Mouse (Mus musculus): ENCODE measurements around the gene Sesn3. TPM values are rescaled to one million over a fixed set of nuclear protein-coding genes. Genes with fewer than 3 reads are reported as not detected.
A peak's percentile ranks its signal among the peaks of the same experiment; 100 is the strongest.

Gene Sesn3
- total RNA-seq, 2 experiments from 2014 or later: 16.6 to 27.7 TPM

GRCm38 (mm10) chr9:14262568-14262972, 12.3 kb upstream of the Sesn3 start:
- intact Hi-C loops (cut with DNase I): no loop called here
- H3K27ac ChIP-seq: no peak overlapping the region
- TF ChIP-seq CTCF (IDR thresholded peaks at IDR 0.05): no peak
- no peak for DNase-seq
- H3K4me3 ChIP-seq: no peak overlapping the region

DNA sequence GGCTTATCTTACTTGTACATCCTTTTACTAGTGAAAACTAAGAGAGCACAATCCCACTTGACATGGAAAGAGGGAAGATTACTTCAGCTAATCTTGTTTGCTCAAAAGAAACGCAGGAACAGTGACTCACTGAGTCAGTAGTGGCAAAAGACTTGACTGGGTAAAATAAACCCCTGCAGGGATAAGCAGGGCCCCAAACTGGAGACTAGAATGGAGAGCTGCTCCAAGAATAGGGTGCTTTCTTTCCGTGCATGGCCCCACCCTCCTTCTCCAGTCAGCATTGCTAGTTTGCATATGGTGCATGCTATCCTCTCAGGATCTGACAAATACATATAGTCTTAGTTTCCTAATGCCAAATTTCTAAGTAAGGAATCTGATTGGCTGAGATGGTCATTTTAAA, 8.4 kb upstream of the Sesn3 start:
- Histone ChIP-seq H3K4me3 (no peak overlapping the region), H3K27ac (no peak overlapping the region)
- intact Hi-C loops (cut with DNase I): no loop called here
- TF ChIP-seq CTCF (IDR thresholded peaks at IDR 0.05): no peak
- no peak for DNase-seq

DNA sequence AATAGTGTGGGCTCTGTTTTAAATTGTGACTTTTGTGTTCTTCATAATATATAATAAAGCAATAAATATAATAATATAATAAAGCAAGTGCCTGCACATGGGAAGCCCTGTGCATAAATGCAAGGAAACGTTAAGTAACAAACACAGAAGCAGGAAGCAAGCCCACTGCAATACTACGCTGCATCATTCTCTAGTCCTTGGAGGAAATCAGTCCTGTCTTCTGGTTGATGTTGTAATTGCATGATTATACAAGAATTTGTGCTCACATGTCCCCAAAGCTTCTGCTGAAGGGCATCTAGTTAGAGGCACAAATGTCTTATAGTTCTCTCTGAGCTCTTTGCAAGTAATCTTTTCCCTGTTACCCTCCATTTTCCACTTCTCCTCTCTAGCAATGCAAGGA, 6.3 kb upstream of the Sesn3 start:
- no peak overlapping the region for H3K27ac ChIP-seq
- DNase-seq: no peak
- intact Hi-C loops (cut with DNase I): no loop called here
- TF ChIP-seq CTCF (IDR thresholded peaks at IDR 0.05): no peak
- no peak overlapping the region for H3K4me3 ChIP-seq

GRCm38 (mm10) chr9:14272921-14273320, 1.9 kb upstream of the Sesn3 start:
- DNase-seq: no peak
- no peak overlapping the region for H3K27ac ChIP-seq
- intact Hi-C loops (cut with DNase I): loop anchor here (10.0 kb wide), 2 partner anchors 98 to 208 kb away; no protein-coding TSS in a partner anchor
- no peak overlapping the region for H3K4me3 ChIP-seq
- TF ChIP-seq CTCF (IDR thresholded peaks at IDR 0.05): no peak

DNA sequence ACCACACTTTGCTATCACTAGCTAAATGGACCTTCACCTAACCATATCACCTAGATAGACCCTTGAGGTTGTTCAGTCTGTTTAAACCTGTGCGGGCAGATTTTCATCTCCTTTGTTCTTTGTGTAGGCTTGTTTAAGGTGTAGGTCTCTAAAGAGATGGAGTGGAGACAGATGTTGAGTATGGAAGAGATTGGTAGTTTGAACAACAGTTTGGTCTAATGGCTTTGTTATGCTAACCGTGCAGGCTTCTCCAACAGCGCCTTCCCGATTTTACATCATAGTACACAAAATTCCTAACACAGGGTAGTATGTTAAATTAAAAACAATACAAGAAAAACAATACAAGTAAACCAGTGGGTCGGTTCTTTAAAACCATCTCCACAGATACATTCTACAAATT, 281 bp upstream of the Sesn3 start:
- Histone ChIP-seq H3K4me3 (peak overlapping the region; percentile 96), H3K27ac (peak overlapping the region; percentile 93)
- intact Hi-C loops (cut with DNase I): loop anchor here (10.0 kb wide), 2 partner anchors 100 to 210 kb away; no protein-coding TSS in a partner anchor
- DNase-seq: no peak
- TF ChIP-seq CTCF (IDR thresholded peaks at IDR 0.05): no peak

DNA sequence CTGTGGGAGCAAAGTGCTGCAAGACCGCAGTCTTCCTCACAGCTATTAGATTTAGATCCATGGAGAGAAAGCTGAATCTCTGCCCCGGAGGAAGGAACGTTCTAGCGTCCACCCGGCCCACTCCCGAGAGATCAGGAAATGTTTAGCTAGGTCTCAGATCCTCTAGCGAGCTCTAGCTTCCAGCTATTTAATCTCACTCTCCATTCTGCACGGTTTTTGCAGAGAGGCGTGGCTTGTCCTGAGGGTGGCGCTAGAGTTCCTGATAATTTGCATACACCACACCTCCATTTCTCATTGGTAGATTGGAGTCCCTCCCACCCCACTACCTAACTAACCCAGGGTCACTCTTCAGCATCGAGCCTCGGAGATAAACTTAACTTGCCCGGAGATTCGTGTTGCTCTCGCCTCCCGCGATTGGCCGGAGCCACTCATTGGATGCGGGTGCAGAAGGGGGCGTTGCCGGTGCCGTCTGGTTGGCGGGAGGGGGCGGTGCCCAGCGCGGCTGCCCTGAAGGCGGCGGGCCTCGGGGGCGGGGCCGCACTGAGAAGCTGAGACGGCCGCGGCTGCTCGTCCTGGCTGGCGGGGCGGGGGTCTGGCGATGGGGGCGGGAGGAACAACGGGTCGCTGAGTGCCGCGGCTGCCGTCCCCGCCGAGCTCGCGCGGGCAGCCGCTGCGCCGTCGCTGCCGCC, 1.1 kb downstream of the Sesn3 start:
- H3K27ac ChIP-seq: peak overlapping the region; percentile 93
- TF ChIP-seq CTCF (IDR thresholded peaks at IDR 0.05): peak; percentile 73
- H3K4me3 ChIP-seq: peak overlapping the region; percentile 96
- intact Hi-C loops (cut with DNase I): loop anchor here (5.0 to 10.0 kb wide), 3 partner anchors 101 to 389 kb away; no protein-coding TSS in a partner anchor
- peak; percentile 99 for DNase-seq

- DNase-seq: no peak
- intact Hi-C loops (cut with DNase I): loop anchor here (5.0 to 10.0 kb wide), 3 partner anchors 102 to 389 kb away; no protein-coding TSS in a partner anchor
- no peak for TF ChIP-seq CTCF (IDR thresholded peaks at IDR 0.05)
- H3K4me3 ChIP-seq: peak overlapping the region; percentile 96
- peak overlapping the region; percentile 93 for H3K27ac ChIP-seq
Observed at GRCm38 (mm10) chr9:14276481-14277287, 1.8 kb downstream of the Sesn3 start.

- Histone ChIP-seq H3K4me3 (peak overlapping the region; percentile 96), H3K27ac (peak overlapping the region; percentile 93)
- no peak for TF ChIP-seq CTCF (IDR thresholded peaks at IDR 0.05)
- DNase-seq: no peak
- intact Hi-C loops (cut with DNase I): loop anchor here (5.0 to 10.0 kb wide), 3 partner anchors 103 to 390 kb away; no protein-coding TSS in a partner anchor
Observed at GRCm38 (mm10) chr9:14277365-14277991, 2.6 kb downstream of the Sesn3 start.

GRCm38 (mm10) chr9:14280696-14281095, 5.8 kb downstream of the Sesn3 start:
- TF ChIP-seq CTCF (IDR thresholded peaks at IDR 0.05): no peak
- intact Hi-C loops (cut with DNase I): no loop called here
- no peak for DNase-seq
- Histone ChIP-seq H3K27ac (no peak overlapping the region), H3K4me3 (no peak overlapping the region)

DNA sequence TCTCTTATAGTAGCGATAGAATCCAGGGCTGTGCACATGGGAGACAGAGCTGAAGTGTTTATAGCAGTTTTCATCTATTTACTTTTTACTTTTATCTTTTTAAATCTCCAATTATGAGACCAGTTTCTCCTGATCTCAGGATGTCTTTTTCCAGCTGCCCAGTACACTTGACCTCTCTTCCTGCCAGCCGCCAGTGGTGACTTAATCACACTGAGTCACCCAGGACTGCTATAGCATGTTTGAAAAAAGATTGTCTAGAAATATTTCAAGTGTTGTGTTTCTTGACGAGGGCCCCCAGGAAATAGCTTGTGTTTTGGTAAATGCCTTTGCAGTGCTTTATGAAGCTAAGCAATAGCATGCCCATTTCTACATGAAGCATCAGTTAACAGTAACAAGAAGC, 10.2 kb downstream of the Sesn3 start:
- no peak for DNase-seq
- Histone ChIP-seq H3K4me3 (no peak overlapping the region), H3K27ac (no peak overlapping the region)
- intact Hi-C loops (cut with DNase I): no loop called here
- no peak for TF ChIP-seq CTCF (IDR thresholded peaks at IDR 0.05)

DNA sequence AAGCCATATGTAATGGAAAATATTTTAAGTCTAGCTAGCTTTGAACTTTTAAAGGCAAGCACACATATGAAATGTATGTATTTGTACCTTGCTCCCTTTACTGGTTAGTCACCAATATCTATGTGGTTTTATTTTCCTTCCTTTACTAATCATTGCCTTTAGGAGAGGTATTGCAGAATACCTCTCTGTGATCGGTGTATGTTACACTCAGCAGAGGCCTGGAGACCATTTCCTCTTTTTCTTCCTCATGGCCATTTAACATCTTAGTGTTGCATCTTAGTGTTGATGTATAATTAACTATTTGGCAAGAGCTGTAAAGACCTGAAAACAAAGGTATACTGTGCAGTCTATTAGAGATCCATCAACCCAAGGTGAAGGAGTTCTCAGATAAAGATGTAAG, 12.4 kb downstream of the Sesn3 start:
- H3K27ac ChIP-seq: no peak overlapping the region
- TF ChIP-seq CTCF (IDR thresholded peaks at IDR 0.05): no peak
- H3K4me3 ChIP-seq: no peak overlapping the region
- DNase-seq: no peak
- intact Hi-C loops (cut with DNase I): no loop called here

DNA sequence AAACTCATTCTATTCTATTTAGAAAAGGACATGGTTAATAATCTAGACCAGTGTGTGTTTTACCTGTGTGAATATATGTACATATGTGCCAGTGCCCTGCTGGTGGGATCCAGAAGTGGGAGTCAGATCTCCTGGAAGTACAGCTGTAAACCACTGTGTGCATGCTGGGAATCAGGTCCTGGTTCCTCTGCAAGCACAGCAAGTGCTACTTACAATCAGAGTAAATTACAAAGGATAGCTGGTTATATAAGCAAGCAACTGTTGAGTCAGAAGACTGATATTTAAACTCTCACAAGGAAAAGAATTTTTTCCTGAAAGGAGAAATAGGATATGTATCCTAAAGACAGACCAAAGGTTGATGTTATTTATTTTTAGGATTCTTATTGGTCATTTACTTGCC, 13.6 kb downstream of the Sesn3 start:
- TF ChIP-seq CTCF (IDR thresholded peaks at IDR 0.05): no peak
- Histone ChIP-seq H3K27ac (no peak overlapping the region), H3K4me3 (no peak overlapping the region)
- intact Hi-C loops (cut with DNase I): no loop called here
- DNase-seq: no peak

DNA sequence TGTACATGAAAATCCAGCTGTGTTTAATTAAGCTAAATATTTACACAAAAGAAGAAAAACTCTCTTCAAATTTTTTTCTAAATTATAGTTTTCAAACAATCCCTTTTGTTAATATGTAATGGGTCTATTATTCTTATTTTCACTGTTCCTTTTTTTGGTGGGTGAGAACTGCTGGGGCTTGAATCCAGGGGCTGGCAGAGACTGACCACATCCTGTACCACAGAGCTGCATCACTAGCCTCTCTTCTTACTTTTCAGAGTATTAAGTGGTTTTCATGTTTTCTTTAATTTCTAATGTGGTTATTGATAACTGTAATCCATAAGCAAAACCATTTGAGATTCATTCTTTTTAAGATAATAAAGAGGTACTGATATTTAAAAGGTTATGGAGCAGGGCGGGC, 19.0 kb downstream of the Sesn3 start:
- TF ChIP-seq CTCF (IDR thresholded peaks at IDR 0.05): no peak
- no peak for DNase-seq
- intact Hi-C loops (cut with DNase I): no loop called here
- Histone ChIP-seq H3K4me3 (no peak overlapping the region), H3K27ac (no peak overlapping the region)

All from gastrocnemius, adult 2 months (tissue).